In genomic region chr4:95856008-95856407, GRCm38 (mm10) we compare ENCODE assay signal across 24 mouse cellular contexts.
"Had no signal": no experiment of that assay in that cellular context is flagged by ENCODE, and none has a peak within 500 bp of the region (broad histone marks: within the 10 kb centered on the region; RNA-seq: fewer than 3 reads in every experiment).

No protein-coding gene starts in this region.

- H3K27me3 ChIP-seq: limb, embryonic 13.5 days; liver, embryonic 12.5 days; liver, embryonic 15.5 days; lung, embryonic 15.5 days; megakaryocyte, embryonic 14.5 days; midbrain, embryonic 13.5 days; neural tube, embryonic 13.5 days; stomach, embryonic 15.5 days had no signal

- H3K4me2 ChIP-seq: limb, embryonic 13.5 days; liver, embryonic 12.5 days; liver, embryonic 15.5 days; lung, embryonic 15.5 days; midbrain, embryonic 13.5 days; neural tube, embryonic 13.5 days; stomach, embryonic 15.5 days had no signal

- H3K36me3 ChIP-seq: limb, embryonic 13.5 days; liver, embryonic 12.5 days; liver, embryonic 15.5 days; lung, embryonic 15.5 days; midbrain, embryonic 10.5 days; midbrain, embryonic 13.5 days; neural tube, embryonic 13.5 days; stomach, embryonic 15.5 days had no signal

- H3K9ac ChIP-seq: limb, embryonic 13.5 days; liver, embryonic 12.5 days; liver, embryonic 15.5 days; lung, embryonic 15.5 days; midbrain, embryonic 13.5 days; neural tube, embryonic 13.5 days; stomach, embryonic 15.5 days had no signal

- H3K4me3 ChIP-seq: limb, embryonic 13.5 days; liver, embryonic 12.5 days; liver, embryonic 15.5 days; lung, embryonic 15.5 days; megakaryocyte, embryonic 14.5 days; midbrain, embryonic 10.5 days; midbrain, embryonic 13.5 days; myocyte; neural tube, embryonic 13.5 days; stomach, embryonic 15.5 days had no signal

- DNase-seq: kidney, adult 18-20 months; kidney, adult 9 months; kidney, postnatal 14 days; kidney, postnatal 4 days; left cerebral cortex, postnatal 4 days; liver; lung, adult 18-20 months; lung, postnatal 10 days; lung, postnatal 36 days; retina, postnatal 1 day; right cerebral cortex, postnatal 25 days; spleen, adult 18-20 months; thymus, postnatal 25 days had no signal

- H3K4me1 ChIP-seq: liver, embryonic 12.5 days; liver, embryonic 15.5 days; midbrain, embryonic 10.5 days; midbrain, embryonic 13.5 days; stomach, embryonic 15.5 days had no signal

- H3K27ac ChIP-seq: limb, embryonic 13.5 days; liver, embryonic 12.5 days; liver, embryonic 15.5 days; lung, embryonic 15.5 days; midbrain, embryonic 10.5 days; midbrain, embryonic 13.5 days; neural tube, embryonic 13.5 days; stomach, embryonic 15.5 days had no signal

- ATAC-seq: liver, embryonic 12.5 days; midbrain, embryonic 13.5 days; midbrain, embryonic 16.5 days had no signal

- H3K9me3 ChIP-seq: limb, embryonic 13.5 days; liver, embryonic 12.5 days; liver, embryonic 15.5 days; lung, embryonic 15.5 days; megakaryocyte, embryonic 14.5 days; midbrain, embryonic 10.5 days; midbrain, embryonic 13.5 days; neural tube, embryonic 13.5 days; stomach, embryonic 15.5 days had no signal
